Mouse (Mus musculus) myocyte (in vitro differentiated cells): Measurements from ENCODE around the gene Nup85. TPM values are rescaled to one million over a fixed set of nuclear protein-coding genes. Genes with fewer than 3 reads are reported as not detected.

Experiments
- H3K27me3 ChIP-seq: one replicate; pipeline ENCODE4 v1.6.1; 2011; ENCODE audit not compliant: control insufficient read depth, insufficient read depth, insufficient read length
- H3K36me3 ChIP-seq: one replicate; pipeline ENCODE4 v1.6.1; 2011; ENCODE audit not compliant: control insufficient read depth, insufficient read depth
- H3K4me2 ChIP-seq: one replicate; pipeline ENCODE4 v1.6.1; 2011; ENCODE audit warnings: low read depth, control low read depth
- H3K4me3 ChIP-seq: one replicate; pipeline ENCODE4 v1.5.1; 2011; ENCODE audit warnings: mild to moderate bottlenecking, control low read depth, moderate library complexity
- H3K79me2 ChIP-seq: one replicate; pipeline ENCODE4 v1.6.1; 2011; ENCODE audit not compliant: control insufficient read depth, insufficient read depth
- H3ac ChIP-seq: one replicate; pipeline ENCODE4 v1.6.1; 2011; ENCODE audit not compliant: control insufficient read depth, insufficient read length
- CEBPB ChIP-seq: IDR thresholded peaks from 2 replicates; pipeline ENCODE4 v1.6.1; 2011; ENCODE audit warnings: mild to moderate bottlenecking, moderate library complexity; ENCODE audit not compliant: poor library complexity, insufficient read depth, severe bottlenecking
- E2F4 ChIP-seq: IDR thresholded peaks from one replicate; pipeline ENCODE4 v1.6.1; 2011; ENCODE audit warnings: mild to moderate bottlenecking, control low read depth, moderate library complexity; ENCODE audit not compliant: insufficient read depth
- MAX ChIP-seq: IDR thresholded peaks from one replicate; pipeline ENCODE4 v1.6.1; 2011; ENCODE audit warnings: low read depth, mild to moderate bottlenecking, control low read depth
- MYOD1 ChIP-seq, 3 experiments: IDR thresholded peaks; one replicate each; pipeline ENCODE4 v1.6.1; 2011; ENCODE audit warnings: control low read depth in 2 of 3, low read depth in 2 of 3, mild to moderate bottlenecking in 2 of 3, moderate library complexity in 1 of 3; ENCODE audit not compliant: insufficient read length in 2 of 3, control insufficient read depth in 1 of 3
- MYOG ChIP-seq, 3 experiments: IDR thresholded peaks; one replicate each; pipeline ENCODE4 v1.6.1; 2011; ENCODE audit warnings: control low read depth in 2 of 3, low read depth in 2 of 3, mild to moderate bottlenecking in 2 of 3; ENCODE audit not compliant: insufficient read length in 2 of 3, control insufficient read depth in 1 of 3, insufficient read depth in 1 of 3
- POLR2A ChIP-seq: IDR thresholded peaks from one replicate; pipeline ENCODE4 v1.6.1; 2011; ENCODE audit warnings: low read depth, mild to moderate bottlenecking, control low read depth, moderate library complexity; ENCODE audit not compliant: insufficient read length
- POLR2AphosphoS2 ChIP-seq: IDR thresholded peaks from one replicate; pipeline ENCODE4 v1.6.1; 2011; ENCODE audit warnings: low read depth, control low read depth; ENCODE audit not compliant: insufficient read length
- REST ChIP-seq: IDR thresholded peaks from one replicate; pipeline ENCODE4 v1.6.1; 2011; ENCODE audit warnings: mild to moderate bottlenecking, control low read depth, moderate library complexity; ENCODE audit not compliant: insufficient read depth, insufficient read length
- SRF ChIP-seq: IDR thresholded peaks from one replicate; pipeline ENCODE4 v1.6.1; 2011; ENCODE audit warnings: low read depth; ENCODE audit not compliant: control insufficient read depth, insufficient read length
- TCF12 ChIP-seq: IDR thresholded peaks from one replicate; pipeline ENCODE4 v1.6.1; 2011; ENCODE audit warnings: mild to moderate bottlenecking, control low read depth; ENCODE audit not compliant: poor library complexity, insufficient read depth, severe bottlenecking
- TCF3 ChIP-seq: IDR thresholded peaks from one replicate; pipeline ENCODE4 v1.6.1; 2011; ENCODE audit warnings: low read depth, control low read depth; ENCODE audit not compliant: insufficient read length
- USF1 ChIP-seq: IDR thresholded peaks from one replicate; pipeline ENCODE4 v1.6.1; 2011; ENCODE audit warnings: low read depth, mild to moderate bottlenecking, control low read depth, moderate library complexity
- polyA plus RNA-seq: library from polyadenylated mRNA; unstranded; fragments of >200 nt; fragmentation: generic; extraction: Trizol; gene quantifications from one replicate; pipeline ENCODE4 v1.2.1, GENCODE M21; 2012; ENCODE audit warnings: missing spikeins

The Nup85 gene
- polyA plus RNA-seq, 1 experiment, result 41.1 TPM

- H3K4me3 ChIP-seq, result no peak overlapping the region
- no peak overlapping the region for H3ac ChIP-seq
- no peak overlapping the region for H3K4me2 ChIP-seq
- no peaks in the 10 kb centered on the region for H3K27me3 ChIP-seq
- H3K36me3 ChIP-seq, result no peaks in the 10 kb centered on the region
- no peak for TF ChIP-seq MYOG (IDR thresholded peaks at IDR 0.05; ENCODE audit: control insufficient read depth in 1 of 3, insufficient read depth in 1 of 3, insufficient read length in 2 of 3, low read depth in 2 of 3)
- TF ChIP-seq E2F4, result no peak
- H3K79me2 ChIP-seq, result no peaks in the 10 kb centered on the region
These were observed 67.3 kb downstream of the Nup85 start for GRCm38 (mm10) chr11:115631505-115631890.

GRCm38 (mm10) chr11:115632247-115632646, 68.0 kb downstream of the Nup85 start:
- Histone ChIP-seq H3K79me2 (no peaks in the 10 kb centered on the region), H3K36me3 (no peaks in the 10 kb centered on the region), H3ac (no peak overlapping the region), H3K4me2 (no peak overlapping the region), H3K4me3 (no peak overlapping the region), H3K27me3 (no peaks in the 10 kb centered on the region)
- TF ChIP-seq MYOD1 (IDR thresholded peaks at IDR 0.05; ENCODE audit: control insufficient read depth in 1 of 3, insufficient read length in 2 of 3, low read depth in 2 of 3) (no peak), SRF (no peak), E2F4 (no peak), MAX (no peak), TCF12 (no peak), TCF3 (no peak), USF1 (no peak), MYOG (IDR thresholded peaks at IDR 0.05; ENCODE audit: control insufficient read depth in 1 of 3, insufficient read depth in 1 of 3, insufficient read length in 2 of 3, low read depth in 2 of 3) (no peak), POLR2AphosphoS2 (no peak), REST (no peak), CEBPB (no peak), POLR2A (no peak)

GRCm38 (mm10) chr11:115632862-115633261, 68.6 kb downstream of the Nup85 start:
- no peaks in the 10 kb centered on the region for H3K27me3 ChIP-seq
- H3ac ChIP-seq, result no peak overlapping the region
- H3K79me2 ChIP-seq, result no peaks in the 10 kb centered on the region
- TF ChIP-seq SRF (no peak), MYOD1 (IDR thresholded peaks at IDR 0.05; ENCODE audit: control insufficient read depth in 1 of 3, insufficient read length in 2 of 3, low read depth in 2 of 3) (no peak), E2F4 (no peak), MAX (no peak), MYOG (IDR thresholded peaks at IDR 0.05; ENCODE audit: control insufficient read depth in 1 of 3, insufficient read depth in 1 of 3, insufficient read length in 2 of 3, low read depth in 2 of 3) (no peak), CEBPB (no peak), TCF12 (no peak), TCF3 (no peak), REST (no peak), USF1 (no peak), POLR2A (no peak), POLR2AphosphoS2 (no peak)
- no peak overlapping the region for H3K4me3 ChIP-seq
- no peaks in the 10 kb centered on the region for H3K36me3 ChIP-seq
- H3K4me2 ChIP-seq, result no peak overlapping the region

Other genes starting within 250 kb of the Nup85 start
- gene Ush1g, start 242.4 kb upstream of the Nup85 start, polyA plus RNA-seq, result 0.16 TPM
- not detected for gene Otop3, start 229.7 kb upstream of the Nup85 start, polyA plus RNA-seq
- 63.1 TPM for gene Hid1, start 196.7 kb upstream of the Nup85 start, polyA plus RNA-seq
- gene Cdr2l, start 182.5 kb upstream of the Nup85 start, polyA plus RNA-seq, result 52.8 TPM
- gene Mrpl58, start 160.7 kb upstream of the Nup85 start, polyA plus RNA-seq, result 201 TPM
- gene Atp5h, start 144.5 kb upstream of the Nup85 start, polyA plus RNA-seq, result 693 TPM
- 27.3 TPM for gene Kctd2, start 144.3 kb upstream of the Nup85 start, polyA plus RNA-seq
- gene Trim80, start 123.9 kb upstream of the Nup85 start, polyA plus RNA-seq, result not detected
- 0.10 TPM for gene Slc16a5, start 102.0 kb upstream of the Nup85 start, polyA plus RNA-seq
- 6.2 TPM for gene Armc7, start 88.8 kb upstream of the Nup85 start, polyA plus RNA-seq
- 64.0 TPM for gene Nt5c, start 72.6 kb upstream of the Nup85 start, polyA plus RNA-seq
- 386 TPM for gene Jpt1, start 50.0 kb upstream of the Nup85 start, polyA plus RNA-seq
- 176 TPM for gene Sumo2, start 28.2 kb upstream of the Nup85 start, polyA plus RNA-seq
- 61.5 TPM for gene Mrps7, start 39.5 kb downstream of the Nup85 start, polyA plus RNA-seq
- 16.4 TPM for gene Gga3, start 39.6 kb downstream of the Nup85 start, polyA plus RNA-seq
- gene Mif4gd, start 48.5 kb downstream of the Nup85 start, polyA plus RNA-seq, result 17.5 TPM
- gene Slc25a19, start 63.9 kb downstream of the Nup85 start, polyA plus RNA-seq, result 13.9 TPM
- 71.2 TPM for gene Grb2, start 144.2 kb downstream of the Nup85 start, polyA plus RNA-seq
- gene Tmem94, start 201.0 kb downstream of the Nup85 start, polyA plus RNA-seq, result 19.6 TPM
- gene Caskin2, start 249.2 kb downstream of the Nup85 start, polyA plus RNA-seq, result 8.0 TPM